Mouse (Mus musculus): ENCODE data around the gene Olfr292.

Olfr292 gene

DNA sequence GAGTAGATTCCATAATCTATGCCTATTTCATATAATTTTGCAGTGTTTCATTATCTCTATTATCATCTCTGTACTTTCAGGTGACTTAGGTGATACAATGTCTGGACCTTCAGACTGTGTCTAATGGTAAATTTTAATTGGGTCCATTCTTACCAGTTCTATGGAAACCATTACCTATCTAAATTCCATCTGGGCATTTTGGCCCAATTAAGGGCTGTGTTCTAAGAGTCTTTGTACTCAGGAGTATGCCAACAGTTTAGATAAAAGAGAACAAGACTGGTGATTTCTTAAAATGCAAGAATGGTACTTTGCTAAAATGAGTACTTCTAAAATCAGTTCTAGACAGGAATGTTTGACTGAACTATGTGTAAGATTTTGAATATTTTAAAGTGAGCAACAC, at the start of gene Olfr292:
TSS of gene Olfr292 (plus strand) at position 301 of the 400 bp plus-strand sequence.
- DNase-seq (ENCODE audit: low read depth, low spot score), result no peak

DNA sequence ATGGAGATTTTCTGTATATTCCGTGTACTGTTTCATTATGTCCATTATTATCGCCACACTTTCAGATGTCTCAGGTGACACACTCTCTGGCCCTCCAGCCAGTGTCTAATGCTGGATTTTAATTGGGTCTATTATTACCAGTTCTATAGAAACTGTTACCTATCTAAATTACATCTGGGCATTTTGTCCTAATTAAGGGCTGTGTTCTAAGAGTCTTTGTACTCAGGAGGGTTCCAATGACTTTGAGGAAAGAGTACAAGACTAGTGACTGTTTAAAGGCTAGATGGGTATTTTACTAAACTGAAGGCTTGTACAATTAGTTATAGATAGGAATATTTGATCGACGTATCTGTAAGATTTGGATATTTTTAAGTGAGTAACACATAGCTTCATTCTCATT, 39.4 kb upstream of the Olfr292 start, which contains the start of gene Olfr293:
TSS of gene Olfr293 (plus strand) at position 301 of the 400 bp plus-strand sequence.
- DNase-seq (ENCODE audit: low read depth, low spot score), result no peak

DNA sequence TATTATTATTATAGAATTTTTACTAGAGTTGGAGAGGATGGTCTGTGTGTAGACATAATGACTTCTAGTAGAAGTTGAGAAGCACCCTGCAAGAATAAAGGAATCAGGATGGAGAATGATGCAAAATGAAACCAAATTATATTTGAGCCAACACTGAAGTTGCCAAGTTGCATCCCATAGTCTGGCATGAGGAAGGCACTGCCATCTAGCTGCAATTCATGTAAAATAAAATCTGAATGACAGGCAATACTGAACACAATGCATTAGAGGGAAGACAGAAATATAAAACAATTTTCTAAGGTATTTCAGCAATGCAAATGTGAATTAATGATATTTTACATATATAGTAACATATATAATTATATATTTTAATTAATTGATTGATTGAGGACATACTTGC, 36.9 kb downstream of the Olfr292 start:
- DNase-seq (ENCODE audit: low read depth, low spot score), result no peak

Measured in skeletal muscle tissue, adult 2 months (tissue).